Mouse (Mus musculus) limb, embryonic 15.5 days (tissue): ENCODE measurements at regions not wholly inside any gene's neighbourhood (a gene's known extent, or its start where the extent isn't known, plus 50 kb on each side); places are given as distances from the start of the nearest gene placed in this dataset.
A peak's percentile ranks its signal among the peaks of the same experiment; 100 is the strongest.

Source experiments
- ATAC-seq: fragments of 200-750 bp; cut with Nextera tagmentation; 2 replicates; pipeline ENCODE4 v1.8.0; 2017; ENCODE audit warnings: low read depth, moderate TSS enrichment; ENCODE audit not compliant: insufficient number of reproducible peaks, low FRiP score, low TSS enrichment
- H3K27ac ChIP-seq: fragments of 300-500 bp; sonication (generic); 2 replicates; pipeline ENCODE4 v1.5.1; 2015; ENCODE audit warnings: moderate library complexity, mild to moderate bottlenecking, inconsistent platforms
- H3K27me3 ChIP-seq: fragments of 300-500 bp; sonication (generic); 2 replicates; pipeline ENCODE4 v1.6.1; 2015; ENCODE audit warnings: inconsistent platforms
- H3K36me3 ChIP-seq: fragments of 300-500 bp; sonication (generic); 2 replicates; pipeline ENCODE4 v1.6.1; 2015; ENCODE audit warnings: inconsistent platforms
- H3K4me1 ChIP-seq: fragments of 300-500 bp; sonication (generic); 2 replicates; pipeline ENCODE4 v1.6.1; 2015; ENCODE audit warnings: inconsistent platforms
- H3K4me2 ChIP-seq: fragments of 300-500 bp; sonication (generic); 2 replicates; pipeline ENCODE4 v1.6.1; 2015; ENCODE audit warnings: mild to moderate bottlenecking, inconsistent platforms
- H3K4me3 ChIP-seq: fragments of 300-500 bp; sonication (generic); 2 replicates; pipeline ENCODE4 v1.5.1; 2015; ENCODE audit warnings: mild to moderate bottlenecking, inconsistent platforms
- H3K9ac ChIP-seq: fragments of 300-500 bp; sonication (generic); 2 replicates; pipeline ENCODE4 v1.6.1; 2015; ENCODE audit warnings: inconsistent platforms
- H3K9me3 ChIP-seq: fragments of 300-500 bp; sonication (generic); 2 replicates; pipeline ENCODE4 v1.6.1; 2016; ENCODE audit warnings: inconsistent platforms
- WGBS: fragments of 180-500 bp; shearing (Covaris S2); methylation state at CpG from one replicate; pipeline ENCODE4 v1.1.7; 2015; 5-methylcytosine and 5-hydroxymethylcytosine counted together

DNA sequence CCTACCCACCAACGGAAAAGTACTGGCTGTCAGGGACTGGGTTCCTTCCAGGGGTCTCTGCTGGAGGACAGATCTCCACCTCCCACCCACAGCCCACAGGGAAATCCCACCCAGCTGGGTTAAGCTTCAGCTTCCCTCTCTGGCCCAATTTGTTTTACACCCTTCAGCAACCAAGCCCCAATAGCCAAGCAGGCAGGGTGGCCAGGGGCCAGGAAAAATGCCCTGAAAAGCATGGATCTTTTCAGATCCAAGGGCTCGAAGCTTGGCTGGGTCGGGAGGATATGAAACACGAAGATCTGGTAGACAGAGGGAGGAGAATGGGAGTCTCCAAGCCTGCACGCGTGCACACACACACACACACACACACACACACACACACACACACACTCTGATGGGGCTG is 302.4 kb downstream of the Sox9 start:
- H3K4me1 ChIP-seq = peaks cover 23% of the 10 kb centered on the region
- H3K27me3 ChIP-seq = no peaks in the 10 kb centered on the region
- H3K9me3 ChIP-seq = no peaks in the 10 kb centered on the region
- no peaks in the 10 kb centered on the region for H3K36me3 ChIP-seq
- peak overlapping the region; percentile 78 for H3K27ac ChIP-seq
- H3K4me2 ChIP-seq = no peak overlapping the region
- peak; percentile 7; the same call in 1 of the 2 replicates for ATAC-seq
- WGBS = 68% methylated on average over 6 of the region's 6 CpGs
- H3K9ac ChIP-seq = no peak overlapping the region
- H3K4me3 ChIP-seq = no peak overlapping the region

DNA sequence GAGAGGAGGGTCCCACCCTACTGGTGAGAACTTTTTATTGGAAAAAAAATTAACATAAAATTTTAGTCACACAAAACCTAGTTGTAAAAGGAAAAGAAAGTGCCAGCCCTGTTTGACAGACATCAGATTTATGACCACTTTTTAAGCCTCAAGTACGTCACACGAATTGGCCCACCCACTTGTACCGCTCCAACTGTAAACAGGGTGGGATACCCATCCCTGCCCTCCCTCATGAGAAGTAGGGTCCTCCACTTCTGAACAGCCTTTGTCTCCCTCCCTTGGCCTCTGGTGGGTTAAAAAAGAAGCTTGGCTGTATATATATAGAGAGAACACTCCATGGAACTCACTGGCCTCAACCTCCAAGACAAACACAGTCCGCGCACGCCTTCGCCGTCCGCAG is 303.5 kb downstream of the Sox9 start:
- no peak overlapping the region for H3K4me3 ChIP-seq
- 52% methylated on average over 9 of the region's 9 CpGs for WGBS
- no peaks in the 10 kb centered on the region for H3K27me3 ChIP-seq
- H3K27ac ChIP-seq = peak overlapping the region; percentile 78
- no peak overlapping the region; the same call in 1 of the 2 replicates for H3K4me2 ChIP-seq
- no peaks in the 10 kb centered on the region for H3K36me3 ChIP-seq
- H3K9ac ChIP-seq = no peak overlapping the region
- H3K9me3 ChIP-seq = no peaks in the 10 kb centered on the region
- peaks cover 23% of the 10 kb centered on the region for H3K4me1 ChIP-seq
- ATAC-seq = peak; percentile 61

DNA sequence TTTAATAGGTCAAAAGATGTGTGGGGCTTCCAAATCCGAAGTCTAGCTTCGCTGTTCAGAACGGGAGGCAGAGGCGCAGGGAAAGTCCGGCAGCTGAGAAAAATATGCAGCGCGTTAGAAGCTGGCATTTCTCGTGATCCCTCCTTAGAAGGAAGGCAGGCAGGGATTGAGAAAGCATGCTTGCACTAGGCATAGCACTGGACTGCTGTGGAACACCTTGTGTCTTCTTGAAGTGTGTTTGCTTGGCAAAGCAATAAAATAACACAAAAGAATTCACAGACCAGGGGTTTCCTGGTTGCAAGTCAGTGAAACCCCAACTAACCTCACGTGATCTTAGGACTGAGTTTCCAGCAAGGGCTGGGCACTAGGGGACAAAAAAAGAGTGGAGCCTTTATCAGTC is 305.1 kb downstream of the Sox9 start:
- Histone ChIP-seq H3K27me3 (no peaks in the 10 kb centered on the region), H3K4me3 (no peak overlapping the region), H3K36me3 (no peaks in the 10 kb centered on the region), H3K9me3 (no peaks in the 10 kb centered on the region), H3K4me2 (no peak overlapping the region), H3K27ac (no peak overlapping the region), H3K4me1 (peaks cover 23% of the 10 kb centered on the region; the same call in 1 of the 2 replicates), H3K9ac (no peak overlapping the region)
- WGBS = 48% methylated on average over 9 of the region's 9 CpGs
- ATAC-seq = no peak

DNA sequence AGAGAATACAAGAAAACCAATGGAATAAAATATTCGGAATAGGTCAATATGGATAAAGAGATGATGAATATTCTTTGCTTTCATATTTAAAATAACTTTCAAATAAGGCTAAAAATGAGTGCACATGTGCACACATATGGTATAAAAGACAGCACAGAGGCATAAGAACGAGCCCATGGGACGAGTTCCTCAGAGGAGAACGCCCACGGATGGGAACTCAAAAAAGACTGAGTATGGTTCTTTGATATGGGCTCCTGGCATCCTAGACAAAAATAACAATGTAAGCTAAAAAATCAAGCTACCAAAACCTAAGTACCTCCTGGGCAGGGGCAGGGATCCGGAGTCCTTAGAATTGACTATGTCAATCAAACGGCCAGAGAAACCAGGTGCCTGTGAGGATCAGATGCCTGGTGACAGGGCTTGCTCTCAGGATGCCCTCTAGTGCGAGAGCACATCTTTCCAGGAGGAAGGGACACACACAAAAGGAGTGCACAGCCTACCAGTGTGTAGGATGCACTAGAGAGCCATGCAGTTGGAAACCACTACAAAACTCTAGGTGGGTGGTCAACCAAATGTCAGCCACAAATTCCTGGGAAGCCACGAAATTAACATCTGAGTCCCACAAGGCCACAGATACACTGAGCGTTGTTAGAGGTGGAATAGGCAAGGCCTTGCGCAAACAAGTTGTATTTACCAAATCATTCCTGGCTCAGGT is 307.8 kb downstream of the Sox9 start:
- Histone ChIP-seq H3K4me1 (peaks cover 20% of the 10 kb centered on the region; the same call in 1 of the 2 replicates), H3K4me2 (no peak overlapping the region), H3K4me3 (no peak overlapping the region), H3K27ac (no peak overlapping the region), H3K27me3 (no peaks in the 10 kb centered on the region), H3K9ac (no peak overlapping the region), H3K36me3 (no peaks in the 10 kb centered on the region), H3K9me3 (no peaks in the 10 kb centered on the region)
- no peak for ATAC-seq
- 91% methylated on average over 11 of the region's 11 CpGs for WGBS

DNA sequence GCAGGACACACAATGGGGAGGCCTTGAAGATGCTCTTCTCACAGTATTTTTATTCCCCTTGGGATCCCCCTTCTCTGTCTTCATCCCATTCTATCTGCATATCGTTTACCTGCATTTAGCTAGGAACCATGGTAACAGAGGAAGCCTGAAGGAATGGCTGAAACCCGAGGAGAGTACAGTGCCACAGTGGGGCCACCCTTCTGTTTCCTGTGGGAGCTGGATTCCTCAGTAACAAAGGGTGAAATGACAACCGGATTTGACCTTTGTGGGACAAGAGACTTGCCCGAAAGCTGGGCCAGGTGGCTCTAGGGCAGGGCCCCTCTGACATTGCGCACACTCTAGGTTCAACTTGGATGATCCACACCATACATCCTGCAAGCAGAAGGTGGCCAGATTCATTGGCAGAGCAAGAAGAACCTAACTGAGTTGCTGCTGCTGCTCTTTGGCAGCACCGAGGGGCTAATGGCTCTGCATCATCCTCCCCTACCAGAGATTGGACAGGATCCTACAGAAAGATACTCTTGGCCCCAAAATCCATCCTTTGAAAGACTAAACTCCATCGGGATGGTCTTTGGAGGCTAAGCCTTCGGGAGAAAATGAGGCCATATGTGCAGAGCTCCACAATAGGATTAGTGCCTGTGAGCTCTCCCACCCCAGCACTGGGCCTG is 310.0 kb downstream of the Sox9 start:
- no peaks in the 10 kb centered on the region for H3K36me3 ChIP-seq
- H3K9me3 ChIP-seq = no peaks in the 10 kb centered on the region
- no peaks in the 10 kb centered on the region for H3K27me3 ChIP-seq
- no peak overlapping the region for H3K4me3 ChIP-seq
- WGBS = 69% methylated on average over 8 of the region's 8 CpGs
- ATAC-seq = no peak
- H3K4me2 ChIP-seq = no peak overlapping the region
- no peak overlapping the region for H3K27ac ChIP-seq
- no peak overlapping the region for H3K9ac ChIP-seq
- peaks cover 21% of the 10 kb centered on the region for H3K4me1 ChIP-seq

DNA sequence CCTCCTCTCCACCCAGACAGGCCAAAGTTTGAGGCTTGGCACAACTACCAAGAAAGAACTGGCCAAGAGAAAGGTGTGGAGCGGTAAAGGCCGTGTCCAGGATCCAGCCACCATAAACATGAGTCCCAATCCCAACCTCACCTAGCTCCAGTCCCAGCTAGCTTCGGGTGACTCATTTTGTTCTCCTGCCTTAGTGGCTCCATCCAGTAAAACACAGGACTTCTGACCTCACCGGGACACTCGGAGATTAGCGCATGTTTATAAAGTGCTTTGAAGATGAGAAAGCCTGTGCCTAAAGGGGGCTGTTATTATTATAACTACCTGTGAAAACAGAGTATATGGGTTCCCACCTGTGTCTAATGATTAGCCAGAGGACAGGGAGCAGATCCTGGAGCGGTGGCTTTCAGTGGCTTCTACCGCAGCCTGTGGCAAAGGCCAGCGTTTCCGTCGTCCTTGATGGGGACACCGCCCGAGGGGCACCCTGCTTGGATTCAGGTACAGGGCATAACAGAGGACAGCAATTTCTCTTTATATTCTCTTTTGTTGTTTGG is 311.9 kb downstream of the Sox9 start:
- ATAC-seq = no peak
- H3K4me1 ChIP-seq = peaks cover 17% of the 10 kb centered on the region
- H3K27ac ChIP-seq = no peak overlapping the region
- no peak overlapping the region for H3K4me3 ChIP-seq
- no peaks in the 10 kb centered on the region for H3K9me3 ChIP-seq
- no peaks in the 10 kb centered on the region for H3K27me3 ChIP-seq
- WGBS = 78% methylated on average over 13 of the region's 13 CpGs
- H3K4me2 ChIP-seq = no peak overlapping the region
- no peak overlapping the region for H3K9ac ChIP-seq
- no peaks in the 10 kb centered on the region for H3K36me3 ChIP-seq

DNA sequence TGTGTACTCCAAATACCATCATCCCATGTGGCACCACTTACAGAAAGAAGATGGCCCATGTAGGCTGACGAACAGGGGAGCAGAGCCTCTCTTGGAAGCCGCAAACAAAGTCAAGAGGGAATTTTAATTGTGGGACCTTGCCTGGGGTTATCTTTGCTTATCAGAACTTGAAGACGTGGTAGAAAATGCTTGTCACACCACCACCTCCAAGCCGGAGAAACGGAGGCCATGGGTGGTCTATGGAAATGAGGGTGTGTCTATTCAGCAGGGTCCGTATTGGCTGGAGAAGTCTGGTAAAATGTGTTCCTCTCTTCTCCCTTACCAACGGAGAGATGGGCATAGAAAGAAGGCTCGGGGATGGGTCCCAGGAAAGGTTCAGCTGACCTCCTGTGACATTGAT is 313.6 kb downstream of the Sox9 start:
- no peak for ATAC-seq
- H3K4me2 ChIP-seq = no peak overlapping the region
- H3K9me3 ChIP-seq = no peaks in the 10 kb centered on the region
- WGBS = 72% methylated on average over 8 of the region's 8 CpGs
- H3K4me3 ChIP-seq = no peak overlapping the region
- no peak overlapping the region for H3K27ac ChIP-seq
- peaks cover 23% of the 10 kb centered on the region for H3K4me1 ChIP-seq
- H3K9ac ChIP-seq = no peak overlapping the region
- no peaks in the 10 kb centered on the region for H3K36me3 ChIP-seq
- no peaks in the 10 kb centered on the region for H3K27me3 ChIP-seq

DNA sequence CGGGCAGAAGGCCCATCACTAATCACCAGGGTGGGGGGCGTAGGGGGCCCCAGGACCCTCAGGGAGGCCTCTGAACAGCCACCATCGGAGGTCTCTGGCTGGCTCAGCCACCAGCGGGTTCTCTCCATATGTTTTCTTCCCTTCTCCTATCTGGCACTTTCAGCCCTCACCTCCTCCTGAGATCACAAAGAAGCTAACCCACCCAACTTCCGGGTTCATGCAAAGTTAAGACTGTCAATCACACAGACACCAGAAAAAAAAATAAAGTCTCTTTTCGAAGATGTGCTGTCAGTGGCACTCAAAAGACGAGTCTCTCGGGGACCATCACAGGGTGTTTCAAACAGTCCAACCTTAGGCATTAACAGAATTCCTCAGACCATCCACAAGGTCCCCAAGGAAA is 314.2 kb downstream of the Sox9 start:
- WGBS = 41% methylated on average over 8 of the region's 8 CpGs
- H3K9me3 ChIP-seq = no peaks in the 10 kb centered on the region
- peaks cover 29% of the 10 kb centered on the region for H3K4me1 ChIP-seq
- H3K27ac ChIP-seq = no peak overlapping the region
- H3K4me3 ChIP-seq = no peak overlapping the region
- H3K9ac ChIP-seq = no peak overlapping the region
- H3K4me2 ChIP-seq = no peak overlapping the region
- H3K36me3 ChIP-seq = no peaks in the 10 kb centered on the region
- H3K27me3 ChIP-seq = no peaks in the 10 kb centered on the region
- ATAC-seq = no peak

DNA sequence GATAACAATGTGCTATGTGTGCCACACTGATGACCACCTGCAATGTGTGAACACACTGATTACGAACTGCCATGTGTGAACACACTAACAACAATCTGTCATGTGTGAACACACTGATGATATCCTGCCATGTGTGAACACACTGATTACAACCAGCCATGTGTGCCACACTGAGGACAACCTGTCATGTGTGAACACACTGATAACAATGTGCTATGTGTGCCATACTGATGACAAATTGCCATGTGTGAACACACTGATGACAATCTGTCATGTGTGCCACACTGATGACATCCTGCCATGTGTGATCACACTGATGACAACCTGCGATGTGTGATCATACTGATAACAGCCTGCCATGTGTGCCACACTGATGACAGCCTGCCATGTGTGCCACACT is 316.3 kb downstream of the Sox9 start:
- Histone ChIP-seq H3K27me3 (no peaks in the 10 kb centered on the region), H3K36me3 (no peaks in the 10 kb centered on the region), H3K27ac (no peak overlapping the region), H3K4me1 (peaks cover 35% of the 10 kb centered on the region), H3K9ac (no peak overlapping the region), H3K4me3 (no peak overlapping the region), H3K9me3 (no peaks in the 10 kb centered on the region), H3K4me2 (no peak overlapping the region)
- ATAC-seq = no peak
- 93% methylated on average over 2 of the region's 2 CpGs for WGBS

DNA sequence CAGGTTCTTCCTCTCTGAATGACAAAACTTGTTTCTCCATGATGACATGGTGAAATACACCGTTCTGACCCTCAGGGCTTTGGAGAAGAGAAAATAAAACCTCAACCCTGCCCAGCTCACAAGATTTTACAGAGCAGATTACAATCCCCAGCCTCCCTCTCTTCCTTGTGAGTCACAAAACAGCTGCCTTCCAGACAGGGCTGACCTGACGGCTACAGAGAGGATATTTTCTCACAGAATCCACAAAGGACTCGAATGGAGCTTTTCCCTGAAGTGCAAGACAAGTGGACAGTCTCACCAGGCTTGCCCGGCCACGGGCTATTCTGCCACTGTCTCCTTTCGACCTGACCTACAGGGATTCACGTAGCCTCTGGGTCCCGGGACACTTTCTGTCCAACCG is 318.8 kb downstream of the Sox9 start:
- no peak overlapping the region for H3K9ac ChIP-seq
- no peak overlapping the region for H3K4me2 ChIP-seq
- WGBS = 47% methylated on average over 9 of the region's 9 CpGs
- no peak for ATAC-seq
- H3K27ac ChIP-seq = peak overlapping the region; percentile 4; the same call in 1 of the 2 replicates
- H3K27me3 ChIP-seq = no peaks in the 10 kb centered on the region
- H3K9me3 ChIP-seq = no peaks in the 10 kb centered on the region
- H3K4me1 ChIP-seq = peaks cover 47% of the 10 kb centered on the region
- no peak overlapping the region for H3K4me3 ChIP-seq
- no peaks in the 10 kb centered on the region for H3K36me3 ChIP-seq

DNA sequence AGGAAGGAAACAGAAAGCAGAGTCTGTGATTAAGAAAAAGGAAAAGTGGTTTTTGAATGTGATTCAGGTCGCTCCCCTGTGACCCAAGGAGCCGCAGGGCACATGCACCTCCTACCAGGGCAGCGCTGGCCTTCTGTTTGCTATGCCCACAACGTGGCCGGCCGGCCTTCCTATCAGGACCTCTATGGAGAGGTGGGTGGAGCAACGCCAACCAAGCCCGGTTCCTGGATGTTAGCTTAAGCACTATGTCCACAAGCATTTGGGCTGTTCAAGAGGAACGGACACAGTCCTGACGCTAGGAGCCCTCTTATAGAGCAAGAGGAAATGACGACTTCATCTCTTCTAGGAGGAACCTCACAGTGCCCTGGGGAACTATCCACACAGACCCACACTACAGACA is 319.5 kb downstream of the Sox9 start:
- H3K27ac ChIP-seq = 0 out of 2 replicates have a peak overlapping the region, but pooled peaks have one; percentile 4
- H3K36me3 ChIP-seq = no peaks in the 10 kb centered on the region
- 67% methylated on average over 11 of the region's 11 CpGs for WGBS
- no peaks in the 10 kb centered on the region for H3K9me3 ChIP-seq
- H3K4me1 ChIP-seq = peaks cover 44% of the 10 kb centered on the region
- ATAC-seq = no peak
- H3K4me3 ChIP-seq = no peak overlapping the region
- H3K9ac ChIP-seq = no peak overlapping the region
- H3K27me3 ChIP-seq = no peaks in the 10 kb centered on the region
- no peak overlapping the region for H3K4me2 ChIP-seq

DNA sequence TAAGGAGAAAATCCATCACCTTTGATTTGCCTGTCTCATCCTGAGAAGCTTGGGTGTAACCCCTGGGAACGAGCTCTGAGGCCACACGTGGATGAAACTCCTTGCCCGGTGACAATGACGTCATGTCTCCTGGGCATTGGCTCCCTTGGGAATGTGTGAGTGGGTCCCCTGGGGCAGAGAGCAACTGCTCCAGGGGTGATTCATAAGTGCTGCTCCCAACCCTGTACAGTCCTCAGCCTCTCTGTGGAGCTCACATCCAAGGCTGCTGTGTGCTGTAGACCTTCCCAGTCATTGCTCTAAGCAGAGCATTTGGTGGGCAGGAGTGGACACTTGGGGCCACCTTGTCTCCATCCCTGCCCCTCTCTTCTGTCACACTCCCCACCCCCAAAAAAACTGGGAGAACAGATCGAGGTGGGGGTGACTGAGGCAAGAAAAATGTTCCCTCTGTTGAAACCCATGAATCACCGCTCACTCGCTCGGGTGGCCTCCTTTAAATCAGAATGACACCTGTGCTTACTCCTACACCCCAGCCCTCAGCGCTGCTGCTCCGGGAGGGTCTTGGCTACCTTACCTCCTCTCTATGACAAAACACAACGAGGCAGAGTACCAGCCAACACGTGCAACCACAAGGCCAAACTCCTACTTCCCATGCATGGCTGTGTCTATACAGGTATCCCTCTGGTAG is 321.3 kb downstream of the Sox9 start:
- no peaks in the 10 kb centered on the region for H3K36me3 ChIP-seq
- no peak overlapping the region for H3K9ac ChIP-seq
- no peaks in the 10 kb centered on the region for H3K9me3 ChIP-seq
- H3K27ac ChIP-seq = no peak overlapping the region
- ATAC-seq = no peak
- H3K4me2 ChIP-seq = no peak overlapping the region
- WGBS = 68% methylated on average over 12 of the region's 12 CpGs
- H3K27me3 ChIP-seq = no peaks in the 10 kb centered on the region
- H3K4me3 ChIP-seq = no peak overlapping the region
- peaks cover 60% of the 10 kb centered on the region for H3K4me1 ChIP-seq
